15 mouse cellular contexts compared by ENCODE assay signal in the genomic region with DNA sequence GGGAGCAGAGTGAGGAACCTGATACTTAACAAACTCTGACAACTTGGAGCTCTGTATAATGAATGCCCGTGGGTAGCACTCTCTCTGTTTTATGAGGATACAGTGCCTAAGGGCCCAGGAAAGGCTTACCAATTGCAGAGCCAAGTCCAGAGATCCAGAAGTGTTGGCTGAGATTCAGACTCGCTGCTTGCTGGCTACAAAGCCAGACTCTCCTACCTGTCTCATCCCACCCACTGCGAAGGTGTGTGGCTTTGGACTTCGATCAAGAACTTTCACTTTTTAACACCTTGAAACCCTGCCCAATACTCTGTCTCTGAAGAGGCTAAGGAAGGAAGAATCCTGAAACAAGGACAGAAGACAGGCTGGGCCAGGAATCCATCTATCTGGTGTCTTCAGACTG. TPM values are rescaled to one million over a fixed set of nuclear protein-coding genes. Genes with fewer than 3 reads are reported as not detected.
DNase-seq lines count a peak whose midpoint lies in the region; ATAC-seq and TF ChIP-seq lines count a peak whose summit lies in the region.
"Had no signal": no experiment of that assay in that cellular context is flagged by ENCODE, and none has a peak within 500 bp of the region (broad histone marks: within the 10 kb centered on the region; RNA-seq: fewer than 3 reads in every experiment).

No protein-coding gene starts in this region.

- H3K9me3 ChIP-seq in liver, embryonic 12.5 days (replicated peaks): no peaks in the 10 kb centered on the region
- H3K9me3 ChIP-seq: hindbrain, embryonic 13.5 days; limb, embryonic 12.5 days; midbrain, embryonic 15.5 days had no signal

- no peak for ATAC-seq in liver, embryonic 12.5 days
- ATAC-seq: lung, postnatal 0 days; midbrain, embryonic 15.5 days had no signal

- DNase-seq in gastrocnemius, adult 2 months: no peak
- DNase-seq in gastrocnemius, postnatal 36 days: no peak
- DNase-seq in liver, adult 2 months (ENCODE audit: extremely low read depth, low read depth, low spot score): peak; percentile 29
- no peak for DNase-seq in liver
- DNase-seq in layer of hippocampus, adult 2 months (ENCODE audit: low spot score in 2 of 2): no peak
- no peak for DNase-seq in heart, adult 8-10 months (ENCODE audit: low spot score)
- DNase-seq: cerebellum, postnatal 14 days; heart, adult 2 months; heart, postnatal 10 days; thymus, postnatal 36 days had no signal

- no peak for TF ChIP-seq POLR2A in liver, adult 2 months (IDR thresholded peaks at IDR 0.05; ENCODE audit: extremely low read depth, insufficient read depth, low read length)

- peaks cover 5% of the 10 kb centered on the region; the same call in 1 of the 2 replicates for H3K79me2 ChIP-seq in liver, adult 2 months (ENCODE audit: control insufficient read depth, insufficient read depth, low read length)

- peaks cover 17% of the 10 kb centered on the region for H3K4me1 ChIP-seq in liver, adult 2 months (ENCODE audit: control insufficient read depth, insufficient read depth, low read length)
- H3K4me1 ChIP-seq in liver, embryonic 12.5 days: peaks cover 94% of the 10 kb centered on the region

- 50% methylated on average over 4 of the region's 4 CpGs for WGBS in liver, adult 2 months
- WGBS in liver, embryonic 12.5 days (ENCODE audit: insufficient replicate concordance): 77% methylated on average over 4 of the region's 4 CpGs

- no peak for TF ChIP-seq CTCF in gastrocnemius, adult 2 months (IDR thresholded peaks at IDR 0.05)
- no peak for TF ChIP-seq CTCF in liver, adult 2 months (IDR thresholded peaks at IDR 0.05; ENCODE audit: low read depth, low read length)
- no peak for TF ChIP-seq CTCF in layer of hippocampus, adult 2 months (conservative IDR thresholded peaks at IDR 0.05)

- peak overlapping the region; percentile 93 for H3K4me2 ChIP-seq in liver, embryonic 12.5 days
- H3K4me2 ChIP-seq: hindbrain, embryonic 13.5 days; midbrain, embryonic 15.5 days had no signal

- intact Hi-C loops in gastrocnemius, adult 2 months (cut with DNase I): loop anchor here (2.0 kb wide), 1 partner anchor 14 kb away; no protein-coding TSS in a partner anchor
- intact Hi-C loops in gastrocnemius, postnatal 36 days (cut with DNase I): no loop called here

- no peak overlapping the region for H3K9ac ChIP-seq in liver, adult 2 months (ENCODE audit: low read depth, low read length)
- H3K9ac ChIP-seq in liver, embryonic 12.5 days: peak overlapping the region; percentile 89
- H3K9ac ChIP-seq: hindbrain, embryonic 13.5 days; limb, embryonic 12.5 days; midbrain, embryonic 15.5 days had no signal

- H3K36me3 ChIP-seq in liver, adult 2 months (ENCODE audit: control insufficient read depth, insufficient read depth, low read length): no peaks in the 10 kb centered on the region
- peaks cover 33% of the 10 kb centered on the region for H3K36me3 ChIP-seq in liver, embryonic 12.5 days
- H3K36me3 ChIP-seq: hindbrain, embryonic 13.5 days; limb, embryonic 12.5 days; midbrain, embryonic 15.5 days had no signal

- peak overlapping the region; percentile 96 for H3K27ac ChIP-seq in gastrocnemius, adult 2 months
- H3K27ac ChIP-seq in liver, adult 2 months (replicated peaks; ENCODE audit: insufficient read depth, low read depth, low read length): no peak overlapping the region
- peak overlapping the region; percentile 93; the same call in 1 of the 2 replicates for H3K27ac ChIP-seq in liver, embryonic 12.5 days
- H3K27ac ChIP-seq in layer of hippocampus, adult 2 months: no peak overlapping the region
- H3K27ac ChIP-seq: hindbrain, embryonic 13.5 days; limb, embryonic 12.5 days; midbrain, embryonic 15.5 days had no signal

- no peaks in the 10 kb centered on the region for H3K27me3 ChIP-seq in liver, adult 2 months (ENCODE audit: control insufficient read depth, insufficient read depth, low read length)
- H3K27me3 ChIP-seq in liver, embryonic 12.5 days (replicated peaks): no peaks in the 10 kb centered on the region
- H3K27me3 ChIP-seq: limb, embryonic 12.5 days had no signal

- peak overlapping the region; percentile 88 for H3K4me3 ChIP-seq in gastrocnemius, adult 2 months
- H3K4me3 ChIP-seq in liver, adult 2 months (ENCODE audit: insufficient read depth, low read depth, low read length): no peak overlapping the region
- peak overlapping the region; percentile 81 for H3K4me3 ChIP-seq in liver, embryonic 12.5 days
- no peak overlapping the region for H3K4me3 ChIP-seq in layer of hippocampus, adult 2 months
- H3K4me3 ChIP-seq: heart, adult 2 months; hindbrain, embryonic 13.5 days; limb, embryonic 12.5 days; midbrain, embryonic 15.5 days had no signal

RNA-seq across cellular contexts. Expression of a gene that starts 9.3 kb away (rescaled TPM):
- total RNA-seq in gastrocnemius, adult 2 months (2021): 10 to 100 TPM; 16.0 to 22.1 TPM
- 10 to 100 TPM; 17.8 to 19.2 TPM for total RNA-seq in gastrocnemius, postnatal 36 days (2021)
- 7.5 and 11.9 TPM in 2 replicates for total RNA-seq in liver, adult 2 months (2014; rRNA removed)
- polyA plus RNA-seq in liver, adult 2 months (2012; rRNA removed): 33.3 and 41.0 TPM in 2 replicates
- 54.3 and 56.3 TPM in 2 replicates for polyA plus RNA-seq in liver, embryonic 12.5 days (2016; fragmentation: Nextera tagmentation; extraction: Ambion mirVana)
- total RNA-seq in layer of hippocampus, adult 2 months (2021): 1 to 10 TPM; 6.2 to 6.8 TPM
- total RNA-seq in heart, adult 8-10 months (2022): 10 to 100 TPM; 25.3 to 29.5 (median 28.3) TPM

Comparison
In these comparisons a context has a peak if more than half of its experiments do, and no peak if none do; other contexts are left out.
1. H3K27ac ChIP-seq: peak in gastrocnemius, adult 2 months (single experiment) and liver, embryonic 12.5 days (single experiment); none in liver, adult 2 months (single experiment) and layer of hippocampus, adult 2 months (single experiment).
2. H3K4me3 ChIP-seq: peak in gastrocnemius, adult 2 months (single experiment) and liver, embryonic 12.5 days (single experiment); none in liver, adult 2 months (single experiment) and layer of hippocampus, adult 2 months (single experiment).